Mouse (Mus musculus) heart, postnatal 36 days (tissue): ENCODE measurements around the gene Sema3f. TPM values are rescaled to one million over a fixed set of nuclear protein-coding genes. Genes with fewer than 3 reads are reported as not detected.
A peak's percentile ranks its signal among the peaks of the same experiment; 100 is the strongest.

Experiments used
- DNase-seq, 2 experiments: peaks; one replicate each; pipeline ENCODE4 v3.0.0; 2021 to 2022
- intact Hi-C: fragments of 180-260 bp; cut with DNase I; formaldehyde crosslinking; loops from one replicate; pipeline ENCODE4 v1.15.1; 2025
- total RNA-seq, 2 experiments: library from RNA; stranded (reverse); gene quantifications; 2 replicates each; pipeline ENCODE4 v1.2.3; 2021

The Sema3f gene
- total RNA-seq, result 10 to 100 TPM; 16.0 to 16.9 TPM

DNA sequence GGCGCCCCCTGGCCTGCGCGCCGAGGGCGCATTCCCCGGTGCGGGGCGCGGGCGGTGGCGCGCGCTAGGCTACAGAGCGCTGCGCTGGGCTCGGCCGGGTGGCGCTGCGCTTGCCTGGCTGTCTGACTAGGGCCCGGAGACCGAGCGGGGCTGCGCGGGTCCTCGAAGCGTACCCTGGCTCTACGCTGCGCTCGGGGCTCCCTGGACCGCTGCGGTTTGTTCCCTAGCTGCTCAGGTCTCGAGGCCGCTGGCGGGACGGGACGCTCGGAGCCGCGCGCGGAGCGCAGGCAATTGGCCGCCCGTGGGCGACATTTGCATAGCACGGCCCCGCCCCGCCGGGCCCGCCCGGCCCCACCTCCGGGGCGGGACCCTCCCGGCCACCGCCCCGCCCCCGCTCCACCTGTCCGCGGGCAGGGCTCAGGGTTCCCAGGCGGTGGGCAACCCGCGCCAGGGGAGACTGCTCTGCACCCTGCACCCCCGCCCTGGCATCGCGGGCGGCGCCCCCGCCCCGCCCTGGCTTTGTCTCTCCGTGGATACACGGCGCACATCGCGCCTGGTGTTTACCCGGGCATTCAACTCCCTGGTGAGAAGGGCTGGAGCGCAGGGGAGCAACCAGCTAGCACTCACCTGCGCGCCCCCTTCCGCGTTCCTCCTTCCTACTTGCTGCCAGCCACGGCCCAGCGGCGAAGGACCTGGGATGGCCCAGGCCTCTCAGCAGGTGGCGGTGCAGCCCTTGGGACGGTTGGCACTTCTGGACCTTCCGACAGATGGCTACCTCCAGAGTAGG lies at the start of gene Sema3f:
TSS of gene Sema3f (minus strand) at position 779 of the 787 bp plus-strand sequence.
- DNase-seq, result peak; percentile 78 to 84
- intact Hi-C loops, result loop anchor here (1.0 to 2.0 kb wide), 2 partner anchors 25 to 28 kb away; no protein-coding TSS in a partner anchor

DNA sequence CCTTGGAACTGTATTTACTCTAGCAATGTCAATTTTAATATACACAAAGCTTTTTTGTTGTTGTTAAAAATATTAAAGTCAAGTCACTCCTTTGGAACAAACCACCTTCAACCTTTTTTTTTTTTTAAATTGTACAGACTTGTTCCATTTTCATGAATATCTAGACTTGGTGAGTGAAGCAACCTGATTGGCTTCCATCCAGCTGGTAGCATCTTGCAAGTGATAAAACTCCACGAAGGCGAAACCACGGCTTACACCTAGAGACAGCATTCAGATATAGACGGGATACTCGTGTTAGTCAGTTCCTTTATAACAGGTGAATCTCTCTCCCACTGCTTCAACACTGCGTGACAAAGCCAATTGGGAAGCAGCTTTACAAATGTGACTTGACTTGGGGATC lies 49.3 kb upstream of the Sema3f start:
- intact Hi-C loops, result no loop called here
- DNase-seq, result no peak

DNA sequence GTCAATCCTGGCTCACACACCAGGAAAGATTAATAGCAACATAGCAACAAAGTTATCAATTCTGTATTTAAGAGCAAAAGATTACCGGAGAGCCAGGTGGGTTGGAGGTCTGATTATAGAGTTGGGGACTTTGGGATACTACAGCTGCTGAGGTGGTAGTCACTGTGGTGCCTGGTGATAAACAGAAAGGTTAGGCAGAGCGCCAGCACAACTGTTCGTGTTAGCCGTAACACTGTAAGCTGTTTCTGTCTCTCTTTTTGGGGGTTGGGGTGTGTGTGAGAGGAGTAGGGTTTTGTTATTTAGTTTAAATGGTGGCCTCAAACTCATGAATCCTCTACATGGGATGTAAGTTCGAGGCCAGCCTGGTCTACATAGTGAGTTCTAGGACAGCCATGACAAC lies 40.1 kb upstream of the Sema3f start:
- no peak for DNase-seq
- intact Hi-C loops, result no loop called here

DNA sequence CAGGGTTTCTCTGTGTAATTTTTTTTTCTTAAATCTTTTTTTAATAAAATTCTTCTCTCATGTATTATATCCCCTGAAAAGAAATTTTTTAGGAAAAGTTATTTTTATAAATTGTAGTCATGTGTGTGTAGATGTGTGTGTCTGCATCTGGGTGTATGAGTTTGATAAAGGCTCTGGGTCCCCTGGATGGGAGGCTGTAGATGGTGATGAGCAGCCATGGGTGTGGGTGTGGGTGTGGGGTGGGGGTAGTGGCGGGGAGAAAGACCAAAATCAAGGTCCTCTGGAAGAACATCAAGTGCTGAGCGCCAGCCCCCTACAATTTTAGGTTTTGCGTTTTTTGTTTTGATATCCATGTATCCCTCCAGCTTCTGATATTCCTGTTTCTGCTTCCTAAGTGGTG lies 37.8 kb upstream of the Sema3f start:
- intact Hi-C loops, result no loop called here
- DNase-seq, result no peak

DNA sequence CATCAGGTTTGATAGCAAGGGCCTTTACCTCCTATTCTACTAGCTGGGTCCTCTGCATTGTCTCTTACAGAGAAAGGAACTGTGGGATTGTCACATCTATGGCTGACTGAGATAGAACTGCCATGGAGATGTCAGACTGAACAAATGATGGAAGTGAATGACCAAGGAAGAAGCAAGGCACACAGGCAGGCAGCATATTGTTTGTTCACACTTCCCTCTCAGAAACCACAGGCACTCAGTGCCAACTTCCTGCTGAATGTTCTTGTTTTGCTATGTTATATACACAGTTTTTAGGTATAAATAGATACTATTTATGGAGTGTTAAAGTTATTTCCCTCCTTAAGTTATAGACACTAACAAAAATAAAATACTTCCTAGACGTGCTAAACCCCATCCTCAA lies 37.0 kb upstream of the Sema3f start:
- intact Hi-C loops, result no loop called here
- no peak for DNase-seq

DNA sequence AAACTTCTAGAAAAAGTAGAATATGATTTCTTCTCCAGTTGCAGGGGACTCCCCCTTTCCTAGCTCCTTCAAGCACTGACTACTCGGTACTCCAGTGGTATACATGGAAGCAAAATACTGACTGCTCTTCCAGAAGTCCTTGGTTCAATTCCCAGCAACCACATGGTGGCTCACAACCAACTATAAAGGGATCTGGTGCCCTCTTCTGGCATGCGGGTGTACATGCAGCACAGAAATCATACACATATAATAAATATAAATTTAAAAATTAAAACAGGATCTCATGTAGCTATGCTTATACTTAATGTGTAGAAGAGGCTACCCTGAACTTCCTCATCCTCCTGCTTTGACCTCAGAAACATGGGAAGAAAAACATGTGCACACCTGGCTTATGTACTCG lies 36.4 kb upstream of the Sema3f start:
- intact Hi-C loops, result no loop called here
- DNase-seq, result no peak

DNA sequence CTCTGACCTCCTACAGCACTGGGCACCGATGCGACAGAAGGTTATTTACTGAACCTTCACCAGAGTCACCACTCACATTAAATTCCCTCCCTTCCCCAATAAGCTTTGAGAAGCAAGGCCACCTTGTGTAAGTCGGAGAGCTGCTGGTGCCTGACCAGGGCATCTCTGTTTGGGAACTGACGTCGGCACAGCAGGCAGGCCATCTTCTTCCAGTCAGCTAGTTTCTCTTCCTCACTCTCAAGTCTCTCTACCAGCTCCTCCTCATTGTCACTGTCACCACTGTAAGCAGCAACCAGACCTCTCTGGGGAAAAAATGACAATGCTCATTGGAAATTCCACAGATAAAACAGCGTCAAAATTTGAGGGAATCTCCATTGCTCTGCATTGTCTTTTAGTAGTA lies 33.8 kb upstream of the Sema3f start:
- DNase-seq, result no peak

DNA sequence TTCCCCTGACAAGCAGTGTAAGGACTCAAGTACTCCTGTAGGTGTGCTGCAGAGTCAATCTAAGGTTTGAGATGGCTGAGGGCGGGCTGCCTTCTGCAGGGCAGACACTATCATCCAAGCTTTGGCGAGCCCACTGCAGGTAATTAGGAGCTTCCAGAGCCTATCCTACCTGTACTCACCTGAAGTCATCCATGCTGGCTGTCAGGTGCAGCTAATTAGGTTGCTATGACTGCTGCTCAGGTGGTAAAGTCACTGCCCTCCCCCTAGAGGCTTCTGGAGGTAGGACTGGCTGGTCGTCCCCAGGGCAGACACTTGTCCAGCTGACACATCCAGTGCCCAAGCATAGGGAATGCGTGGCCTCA lies 28.5 kb upstream of the Sema3f start:
- intact Hi-C loops, result loop anchor here (1.0 to 5.0 kb wide), 5 partner anchors 29 to 137 kb away; partner anchors contain the start of gene Sema3f

More for the DNA sequence above, 33.8 kb upstream of the Sema3f start:
- intact Hi-C loops, result no loop called here

DNA sequence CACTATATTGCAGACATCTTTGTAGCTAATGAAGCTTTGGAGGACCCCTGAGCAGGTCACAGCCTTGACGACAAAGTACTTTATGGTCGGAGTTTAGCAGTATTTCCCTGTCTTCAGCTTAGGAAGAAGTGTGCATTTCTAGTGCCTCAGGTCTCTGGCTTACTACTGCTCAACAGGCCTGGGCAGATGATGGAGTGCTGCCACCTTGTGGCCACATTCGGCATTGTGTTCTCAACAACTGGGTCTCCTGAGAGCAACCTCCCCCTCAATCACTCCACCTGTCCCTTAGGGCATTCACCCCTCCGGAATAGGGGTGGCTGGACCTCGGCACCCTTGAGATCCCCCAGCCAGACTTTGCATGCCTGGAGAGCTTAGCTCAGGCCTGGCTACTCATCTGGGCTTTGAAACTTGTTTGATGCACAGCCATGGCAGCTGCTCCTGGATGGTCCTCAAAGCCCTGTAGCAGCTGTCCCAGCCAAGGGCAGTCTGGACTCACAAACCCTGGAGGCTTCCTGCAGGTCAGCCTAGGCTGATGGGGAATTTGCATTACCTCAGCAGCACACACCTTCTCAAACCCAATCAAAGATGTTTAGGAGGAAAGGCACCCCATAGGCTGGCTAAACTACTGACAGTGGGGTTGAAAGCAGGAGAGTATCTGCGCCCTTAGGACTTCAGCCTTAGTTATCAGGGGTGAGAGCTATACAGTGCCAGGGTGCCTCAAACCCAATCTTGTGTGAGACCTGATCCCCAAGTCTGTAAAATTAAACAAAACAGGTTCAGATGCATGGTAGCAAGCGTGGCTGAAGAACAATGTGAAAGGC lies 28.0 kb upstream of the Sema3f start:
- intact Hi-C loops, result loop anchor here (1.0 to 5.0 kb wide), 5 partner anchors 28 to 136 kb away; partner anchors contain the start of gene Sema3f
- peak; percentile 87 to 92 for DNase-seq

More for the DNA sequence above, 28.5 kb upstream of the Sema3f start:
- peak in 1 of 2 experiments; percentile 25 for DNase-seq

DNA sequence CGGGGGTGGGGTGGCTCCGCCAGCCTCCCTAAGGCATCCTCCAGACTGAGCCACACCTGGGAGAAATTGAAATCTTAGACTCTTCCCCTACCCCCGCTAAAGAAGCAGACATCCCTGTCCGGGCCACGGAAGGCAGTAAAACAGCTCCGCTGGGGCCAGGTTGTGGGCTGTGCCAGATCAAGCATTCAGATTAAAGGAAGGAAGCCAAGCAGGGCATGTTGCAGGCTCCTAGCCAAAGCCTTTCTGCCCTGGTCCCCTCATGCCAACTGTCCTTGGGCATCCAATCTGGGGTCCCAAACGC lies 25.9 kb upstream of the Sema3f start:
- intact Hi-C loops, result loop anchor here (5.0 kb wide), 1 partner anchor 134 kb away; no protein-coding TSS in a partner anchor
- no peak for DNase-seq

DNA sequence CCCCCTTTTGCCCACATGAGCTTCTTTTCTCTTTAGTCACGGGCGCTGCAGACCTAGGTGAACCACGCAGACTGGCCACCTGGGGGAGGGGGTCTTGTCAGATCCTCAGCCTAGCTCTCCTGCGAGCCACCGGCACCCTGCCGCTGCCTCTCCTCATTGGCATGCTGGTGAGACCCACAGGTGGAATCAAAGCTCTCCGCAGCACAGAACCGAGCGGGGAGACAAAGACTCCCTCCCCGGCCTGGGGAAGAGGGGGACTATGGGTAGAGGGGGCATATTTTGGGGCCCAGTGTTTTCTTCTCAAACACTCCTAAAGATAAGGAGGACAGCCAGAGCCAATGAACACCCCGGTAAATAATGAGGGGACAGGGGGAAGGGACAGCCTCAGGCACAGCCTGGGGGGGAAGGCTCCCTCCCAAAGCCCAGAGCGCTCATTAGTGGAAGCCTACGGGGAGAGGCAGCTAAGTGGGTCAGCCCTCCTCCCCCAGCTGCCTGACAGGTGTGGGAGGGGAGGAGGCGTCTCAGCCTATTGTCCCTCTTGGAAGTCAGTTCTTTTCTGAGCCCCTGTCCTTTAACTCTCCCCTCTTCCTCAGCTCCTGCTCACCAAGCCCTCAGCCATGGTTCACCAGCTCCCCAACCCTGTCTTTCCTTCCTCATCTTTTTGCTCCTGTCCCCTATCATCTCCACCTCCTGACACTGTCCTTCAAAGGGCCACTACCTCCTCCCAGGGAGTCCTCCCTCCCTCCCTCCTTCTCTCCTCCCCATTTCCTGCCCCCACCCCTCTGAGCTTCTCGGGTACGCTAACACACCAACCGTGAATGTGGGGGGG lies 25.3 kb upstream of the Sema3f start:
- DNase-seq, result no peak
- intact Hi-C loops, result loop anchor here (5.0 kb wide), 1 partner anchor 133 kb away; no protein-coding TSS in a partner anchor

DNA sequence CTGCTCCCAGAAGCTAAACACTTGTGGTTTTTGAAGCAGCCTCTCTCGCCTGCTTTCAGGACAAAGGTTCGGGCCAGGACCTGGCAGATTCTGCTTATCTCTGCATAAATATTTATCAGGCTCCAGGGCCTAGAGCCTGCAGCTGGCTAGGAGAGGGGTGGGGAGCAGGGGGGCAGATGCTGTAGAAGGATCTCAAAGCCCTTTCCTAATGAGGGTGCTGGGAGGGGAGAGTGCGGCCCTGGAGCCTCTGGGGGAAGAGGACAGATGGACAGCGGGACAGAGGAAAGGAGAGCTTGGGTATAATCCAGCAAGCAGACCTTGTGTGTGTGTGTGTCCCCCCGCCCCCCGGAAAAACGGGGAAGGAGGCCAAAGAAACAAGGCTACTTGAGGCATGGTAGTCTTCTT lies 24.3 kb upstream of the Sema3f start:
- no peak for DNase-seq
- intact Hi-C loops, result no loop called here

DNA sequence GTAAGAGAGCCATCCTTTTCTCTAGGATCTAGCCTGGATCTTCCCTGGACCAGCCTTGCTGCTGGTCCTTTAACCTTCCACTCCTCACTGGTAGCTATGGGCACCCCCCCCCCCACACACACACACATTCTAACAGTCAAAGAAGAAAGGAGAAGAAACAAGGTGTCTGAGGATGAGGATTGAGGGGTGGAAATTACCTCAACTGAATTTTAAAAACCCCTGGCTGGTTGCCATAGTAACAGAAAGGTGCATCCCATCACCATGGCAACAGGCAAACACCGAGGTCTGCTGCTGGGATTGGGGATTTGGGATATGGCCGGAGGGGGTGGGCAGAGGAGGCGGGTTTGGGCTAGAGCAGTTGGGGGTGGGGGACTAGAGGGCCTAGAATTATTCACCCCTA lies 19.4 kb upstream of the Sema3f start:
- intact Hi-C loops, result no loop called here

DNA sequence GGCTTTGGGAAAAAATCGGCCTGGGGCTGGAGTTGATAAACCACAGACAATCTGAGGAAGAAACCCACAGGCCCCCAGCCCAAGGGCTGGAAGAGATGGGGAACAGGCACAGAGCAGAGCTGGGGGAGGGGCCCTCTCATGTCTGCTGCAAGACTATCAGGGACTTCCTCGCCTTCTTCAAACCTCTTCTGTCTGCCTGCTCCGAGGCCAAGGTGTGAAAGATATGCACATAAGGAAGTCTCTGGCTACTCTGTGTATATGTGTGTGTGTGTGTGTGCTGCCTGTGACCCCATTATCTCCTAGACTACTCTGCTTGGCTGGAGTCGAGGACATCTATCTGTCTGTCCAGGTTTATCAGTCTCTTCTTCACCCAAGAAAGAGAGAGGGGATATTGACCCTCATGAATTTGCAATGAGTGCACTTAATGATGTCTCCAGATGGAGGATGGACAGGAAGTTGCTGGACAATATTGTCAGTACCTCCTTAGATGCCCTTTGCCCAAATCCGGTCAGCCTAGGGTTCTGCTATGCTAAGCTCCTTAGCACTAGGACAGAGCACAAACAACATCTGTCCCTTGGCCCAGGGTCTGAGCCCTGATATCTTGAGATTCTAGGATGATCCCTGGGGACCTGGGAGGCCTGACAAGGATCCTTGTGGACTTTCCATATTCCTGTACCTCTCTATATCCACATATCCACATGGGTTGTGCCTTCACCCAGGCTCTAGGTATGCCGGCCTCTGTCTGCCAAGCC lies 18.8 kb upstream of the Sema3f start:
- no peak for DNase-seq
- intact Hi-C loops, result no loop called here

More for the DNA sequence above, 19.4 kb upstream of the Sema3f start:
- no peak for DNase-seq

DNA sequence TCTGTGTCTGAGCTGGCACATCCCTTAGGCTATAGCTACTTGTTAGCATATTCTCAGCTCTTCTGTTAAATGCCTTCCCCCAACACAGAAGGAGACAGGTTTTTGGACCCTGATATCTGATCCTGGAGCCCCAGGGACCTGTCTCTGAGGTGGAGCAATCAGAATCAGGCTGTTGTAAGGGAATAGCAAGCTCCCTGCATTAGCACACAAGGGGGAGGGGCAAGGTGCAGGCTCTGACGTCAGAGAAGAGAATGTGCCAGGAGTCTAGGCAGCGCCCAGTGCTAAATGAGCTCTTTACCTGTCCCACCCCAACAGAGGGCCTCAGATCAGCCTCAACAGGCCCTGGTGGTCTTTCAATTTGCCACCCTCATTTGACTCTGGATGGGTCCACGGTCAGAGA lies 16.8 kb upstream of the Sema3f start:
- no peak for DNase-seq
- intact Hi-C loops, result no loop called here

DNA sequence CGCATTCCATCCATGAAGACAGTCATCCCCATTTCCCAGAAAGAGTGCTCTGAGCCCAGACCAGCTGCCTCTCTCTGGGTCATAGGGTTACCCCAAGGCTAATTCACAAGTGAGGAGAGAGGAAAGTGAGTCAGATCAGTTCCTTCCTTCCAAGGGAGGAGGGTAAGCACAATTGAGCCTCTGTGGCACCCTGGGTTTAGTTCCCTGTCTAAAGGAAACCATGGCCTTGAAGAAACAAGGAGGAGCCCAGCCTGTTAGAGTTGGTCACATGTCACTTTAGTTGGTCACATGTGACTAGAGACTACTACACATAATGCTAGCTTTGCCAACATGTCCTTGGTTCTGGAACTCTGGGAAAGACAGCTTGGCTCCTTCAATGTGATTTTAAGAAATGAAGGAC lies 14.5 kb upstream of the Sema3f start:
- DNase-seq, result no peak
- intact Hi-C loops, result no loop called here

DNA sequence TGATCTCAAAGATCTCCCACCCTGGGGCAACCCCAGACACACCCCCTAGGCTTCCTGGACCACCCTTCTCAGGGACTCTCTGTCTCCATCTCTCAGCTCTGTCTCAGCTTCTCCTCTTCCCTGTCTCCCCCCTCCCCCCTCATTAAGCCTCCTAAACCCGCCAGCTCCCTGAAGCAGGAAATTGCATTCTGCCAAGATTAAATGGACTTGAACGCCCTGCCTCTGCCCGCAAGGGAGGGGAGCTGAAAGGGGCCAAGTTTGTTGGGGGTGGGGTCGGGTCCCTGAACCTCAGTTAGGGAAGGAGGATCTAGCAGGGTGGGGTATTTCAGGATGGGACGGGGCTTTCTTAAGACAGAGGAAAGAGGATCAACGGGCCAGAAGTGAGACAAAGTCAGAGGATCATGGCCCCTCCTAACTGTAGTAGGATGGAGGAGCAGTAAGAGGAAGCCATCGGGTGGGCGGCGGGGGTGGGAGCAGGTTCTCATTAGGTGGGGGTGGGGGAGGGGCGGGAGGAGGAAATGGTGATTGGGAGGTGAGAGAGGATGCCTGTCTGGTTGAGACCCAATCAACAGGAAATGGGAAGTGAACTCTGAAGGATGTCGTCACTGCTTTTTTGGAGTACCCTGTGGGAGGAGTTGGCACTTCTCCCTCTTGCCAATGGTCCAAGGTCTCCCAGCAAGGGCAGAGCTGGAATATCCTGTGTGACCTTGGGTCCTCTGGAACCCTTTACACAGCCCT lies 13.7 kb upstream of the Sema3f start:
- DNase-seq, result peak; percentile 54 to 59

DNA sequence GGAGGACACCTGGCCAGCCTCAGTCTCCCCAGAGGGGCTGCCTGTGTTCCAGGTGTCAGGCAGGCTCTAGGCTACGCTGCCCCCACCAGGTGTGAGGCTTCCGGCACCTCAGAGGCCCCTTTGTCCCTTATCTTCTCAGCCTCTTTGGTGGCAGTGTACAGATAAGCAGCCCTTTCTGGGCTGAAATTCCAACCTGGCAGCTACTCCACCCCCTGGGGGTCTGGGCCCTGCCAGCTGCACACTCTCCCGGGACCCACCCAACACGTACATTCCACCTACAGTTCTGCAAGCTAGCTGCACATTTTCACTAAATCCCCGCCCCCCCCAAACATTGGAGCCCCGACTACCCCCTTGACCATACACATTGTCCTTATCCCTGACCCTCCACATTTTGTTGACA lies 13.0 kb upstream of the Sema3f start:
- no peak for DNase-seq
- intact Hi-C loops, result no loop called here

More for the DNA sequence above, 13.7 kb upstream of the Sema3f start:
- intact Hi-C loops, result no loop called here

DNA sequence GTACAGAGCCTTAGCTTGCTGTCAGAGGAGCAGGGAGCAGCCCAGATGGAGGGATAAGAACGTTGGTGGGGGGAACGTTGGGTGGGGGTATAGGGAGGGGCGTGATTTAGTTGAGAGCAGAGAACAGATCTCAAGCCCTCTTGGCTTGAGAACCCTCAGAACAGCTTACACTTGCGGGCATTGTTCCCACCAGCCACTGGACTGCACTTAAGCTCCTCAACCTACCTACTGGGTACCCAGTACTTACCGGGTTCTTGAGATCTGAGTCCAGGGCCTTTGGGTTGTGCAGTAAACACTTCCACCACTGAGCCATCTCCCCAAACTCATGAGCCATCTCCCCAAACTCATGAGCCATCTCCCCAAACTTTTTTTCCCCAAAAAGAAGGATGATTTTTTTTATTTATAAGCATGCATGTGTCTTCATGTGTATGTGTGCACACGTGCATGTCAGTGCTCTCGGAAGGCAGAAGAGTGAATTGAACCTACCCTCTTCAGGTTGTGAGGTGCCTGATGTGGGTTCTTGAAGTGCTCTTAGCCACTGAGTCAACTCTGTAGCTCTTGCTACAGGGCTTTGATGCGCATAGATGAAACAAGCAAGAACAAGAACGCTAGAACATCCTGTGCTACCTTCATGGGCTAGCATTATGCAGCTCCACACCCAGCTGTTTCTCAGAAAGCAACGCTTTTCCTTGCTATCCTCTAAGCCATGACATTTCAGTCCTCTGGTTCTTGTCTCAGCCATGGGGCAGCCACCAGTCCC lies 8.7 kb upstream of the Sema3f start:
- no peak for DNase-seq
- intact Hi-C loops, result no loop called here
